In the genomic region with DNA sequence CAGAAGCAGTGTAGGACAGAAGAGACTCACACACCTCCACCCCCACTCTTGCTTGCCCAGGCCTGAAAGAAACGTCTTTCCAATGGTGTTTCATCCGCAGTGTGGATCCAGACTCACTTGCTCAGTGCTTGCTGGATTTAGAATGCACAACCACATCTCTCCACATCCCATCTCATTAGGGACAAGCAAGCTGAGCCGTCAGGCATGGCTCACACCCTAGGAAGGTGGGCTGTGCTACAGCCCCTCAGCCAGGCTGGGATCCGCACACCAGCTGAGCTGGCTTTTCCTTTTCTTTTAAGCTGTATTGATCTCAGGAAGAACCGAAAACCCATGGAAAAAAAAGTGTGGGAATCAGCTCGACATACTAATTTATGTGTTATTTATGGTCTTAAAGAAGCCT, we compare ENCODE assay signal across 21 mouse cellular contexts.
"Had no signal": no experiment of that assay in that cellular context is flagged by ENCODE, and none has a peak within 500 bp of the region (broad histone marks: within the 10 kb centered on the region; RNA-seq: fewer than 3 reads in every experiment).

No protein-coding gene starts in this region.

- ATAC-seq: intestine, embryonic 15.5 days had no signal

- DNase-seq: kidney, adult 11 months; kidney, adult 8-10 months; kidney, postnatal 10 days; kidney, postnatal 36 days; left cerebral cortex, postnatal 4 days; liver, embryonic 13.5 days; lung, adult 2 months; lung, postnatal 14 days; lung, postnatal 4 days; right cerebral cortex, adult 18-20 months; right cerebral cortex, postnatal 14 days; right cerebral cortex, postnatal 4 days; thymus, adult 2 months; thymus, postnatal 14 days; thymus, postnatal 4 days had no signal

- H3K27ac ChIP-seq: intestine, embryonic 15.5 days; kidney, embryonic 15.5 days; liver, embryonic 13.5 days; midbrain, embryonic 12.5 days; neural tube, embryonic 12.5 days; neural tube, embryonic 15.5 days; stomach, postnatal 0 days had no signal

- H3K9ac ChIP-seq: intestine, embryonic 15.5 days; kidney, embryonic 15.5 days; liver, embryonic 13.5 days; midbrain, embryonic 12.5 days; neural tube, embryonic 12.5 days; neural tube, embryonic 15.5 days had no signal

- H3K27me3 ChIP-seq: intestine, embryonic 15.5 days; midbrain, embryonic 12.5 days; neural tube, embryonic 12.5 days; neural tube, embryonic 15.5 days had no signal

- H3K9me3 ChIP-seq: intestine, embryonic 15.5 days; kidney, embryonic 15.5 days; liver, embryonic 13.5 days; midbrain, embryonic 12.5 days; neural tube, embryonic 12.5 days; neural tube, embryonic 15.5 days had no signal

- H3K4me1 ChIP-seq: intestine, embryonic 15.5 days; liver, embryonic 13.5 days; midbrain, embryonic 12.5 days; neural tube, embryonic 12.5 days; neural tube, embryonic 15.5 days had no signal

- H3K36me3 ChIP-seq: intestine, embryonic 15.5 days; kidney, embryonic 15.5 days; liver, embryonic 13.5 days; midbrain, embryonic 12.5 days; neural tube, embryonic 12.5 days; neural tube, embryonic 15.5 days had no signal

- H3K4me2 ChIP-seq: intestine, embryonic 15.5 days; kidney, embryonic 15.5 days; liver, embryonic 13.5 days; midbrain, embryonic 12.5 days; neural tube, embryonic 12.5 days; neural tube, embryonic 15.5 days had no signal

- H3K4me3 ChIP-seq: intestine, embryonic 15.5 days; kidney, embryonic 15.5 days; liver, embryonic 13.5 days; midbrain, embryonic 12.5 days; neural tube, embryonic 12.5 days; neural tube, embryonic 15.5 days had no signal
